Mouse (Mus musculus): ENCODE results near the gene Nprl3.
"Not testable (repeated sequence)": the region's sequence is repeated elsewhere in the genome, so short reads cannot be mapped to it uniquely, and the experiment has no call there.

Gene Nprl3

DNA sequence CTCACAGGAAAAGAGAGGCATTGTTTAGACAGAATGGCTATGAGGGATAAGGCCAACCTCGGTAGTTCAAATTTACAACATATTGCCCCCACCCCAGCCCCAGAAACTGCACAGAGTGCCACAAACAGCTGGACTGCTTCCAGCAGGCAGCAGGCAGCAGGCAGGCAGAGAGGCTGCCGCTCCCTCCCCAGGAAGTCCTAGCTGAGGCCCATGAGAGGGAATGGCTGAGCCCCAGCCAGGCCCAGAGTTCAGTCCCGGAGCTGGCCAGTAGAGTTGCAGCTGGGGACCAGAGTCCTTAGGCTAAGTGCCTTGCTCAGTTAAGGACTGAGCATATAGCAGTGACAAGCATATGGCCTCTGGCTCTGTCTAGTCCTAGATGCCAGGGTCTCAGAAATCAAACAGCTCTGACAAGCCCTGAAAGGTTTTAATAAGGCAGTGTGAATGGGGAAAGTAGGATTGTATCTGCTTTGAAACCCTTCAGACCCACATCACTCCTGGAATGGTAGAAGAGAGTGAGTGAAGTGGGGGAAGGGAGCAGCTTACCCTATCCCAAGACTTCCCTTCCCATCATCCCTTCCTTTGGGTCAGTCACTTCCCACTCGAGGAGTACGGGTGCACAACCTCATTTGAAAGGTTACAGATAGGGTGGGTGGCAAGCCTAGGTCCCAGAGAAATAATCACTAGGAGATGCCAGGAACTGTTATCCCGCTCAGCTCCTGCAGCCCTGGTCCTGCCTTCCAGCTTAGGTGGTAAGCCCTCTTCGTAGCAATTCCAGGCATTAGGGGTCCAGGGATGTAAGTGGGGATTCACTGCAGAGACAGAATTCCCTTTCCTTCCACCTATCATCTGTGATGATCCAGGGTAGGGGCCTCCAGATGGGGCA, 42.0 kb downstream of the Nprl3 start:
- no peak for DNase-seq (ENCODE audit: low read depth, low spot score)

DNA sequence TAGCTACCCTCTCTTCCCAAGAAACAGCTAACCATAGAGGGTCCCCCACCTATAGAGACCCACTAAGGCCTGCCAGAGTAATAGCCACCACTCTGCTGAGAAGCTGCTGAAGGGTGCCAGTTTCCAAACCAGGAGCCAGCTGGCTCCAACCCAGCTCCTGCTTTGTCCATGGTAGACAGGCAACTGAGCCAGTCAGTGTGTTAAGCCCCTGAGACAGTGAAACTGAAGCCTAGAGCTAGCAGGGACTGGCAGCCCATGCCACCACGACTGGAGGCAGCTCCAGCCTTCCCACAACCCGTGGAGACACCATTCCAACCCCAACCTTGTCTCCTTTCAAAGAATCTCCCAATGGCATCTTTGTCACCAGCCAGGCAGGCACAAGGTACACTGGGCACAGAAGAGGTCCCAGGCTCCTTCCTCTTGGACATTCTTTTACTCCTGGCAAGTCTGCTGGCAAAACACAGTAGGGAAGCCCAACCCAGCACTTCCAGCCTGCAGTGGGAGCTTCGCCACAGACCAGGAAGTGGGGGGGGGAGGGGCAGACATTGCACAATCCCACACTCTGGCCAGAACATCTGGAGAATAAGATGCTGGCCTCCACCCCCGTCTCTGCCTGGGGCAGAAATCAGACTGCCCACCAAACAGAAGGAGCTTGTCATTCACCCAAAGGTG, 42.9 kb downstream of the Nprl3 start:
- no peak for DNase-seq (ENCODE audit: low read depth, low spot score)

DNA sequence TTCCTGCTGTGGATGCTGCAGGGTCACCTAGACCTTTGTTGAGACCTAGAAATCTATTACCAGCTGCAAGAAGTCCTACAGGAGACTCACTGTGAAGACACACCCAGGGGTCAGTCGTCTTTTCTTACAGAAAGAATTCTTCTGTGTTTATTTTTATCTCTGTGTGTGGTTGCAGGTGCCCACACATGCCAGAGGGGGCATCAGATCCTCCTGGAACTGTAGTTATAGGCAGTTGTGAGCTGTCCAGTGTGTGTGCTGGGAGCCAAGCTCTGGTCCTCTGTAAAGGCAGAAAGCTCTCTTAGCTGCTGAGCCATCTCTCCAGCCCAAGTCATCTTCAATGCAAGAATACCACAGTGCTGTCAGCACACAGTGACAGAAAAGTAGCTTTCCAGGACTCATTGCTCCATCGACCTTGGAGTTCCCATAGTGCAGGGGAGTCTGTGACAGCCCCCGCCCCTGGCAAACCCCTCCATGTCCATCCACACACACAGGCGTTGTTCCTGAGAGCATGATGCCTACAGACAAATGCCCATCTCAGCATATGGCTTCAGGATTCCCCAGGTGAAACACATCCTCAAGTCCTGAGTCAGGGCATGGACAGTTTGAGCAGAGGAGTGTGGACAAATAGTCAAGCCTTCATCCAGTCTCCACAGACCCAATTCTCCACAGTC, 44.1 kb downstream of the Nprl3 start:
- no peak for DNase-seq (ENCODE audit: low read depth, low spot score)

DNA sequence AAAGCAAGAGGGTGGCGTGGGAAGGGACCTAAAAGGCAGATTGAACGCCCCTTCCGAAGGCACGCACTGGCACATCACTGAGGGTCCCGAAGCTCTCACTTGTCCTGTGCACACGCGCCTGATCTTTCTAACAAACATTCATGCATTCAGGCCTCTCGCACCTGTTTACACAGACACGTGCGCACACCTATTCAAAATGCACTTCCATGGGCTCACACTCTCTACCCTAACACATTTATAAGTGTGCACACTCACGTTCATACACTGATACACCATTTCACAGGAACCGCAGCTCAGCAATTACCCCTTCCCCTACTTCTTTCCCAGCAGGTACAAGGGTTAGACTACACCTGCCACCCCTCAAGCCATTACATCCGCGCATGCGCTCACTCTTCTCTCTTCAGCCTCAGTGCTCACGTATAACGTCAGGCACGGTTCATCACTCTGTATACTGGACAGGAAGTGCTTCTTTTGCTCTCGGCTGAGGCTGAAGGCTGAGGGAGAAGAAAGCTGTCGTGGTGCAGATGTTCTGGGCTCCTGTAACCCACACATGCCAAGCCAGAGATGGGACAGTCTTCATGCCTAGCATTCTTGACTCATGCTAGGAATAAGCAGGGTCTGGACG, 44.8 kb downstream of the Nprl3 start:
- DNase-seq (ENCODE audit: low read depth, low spot score): no peak

DNA sequence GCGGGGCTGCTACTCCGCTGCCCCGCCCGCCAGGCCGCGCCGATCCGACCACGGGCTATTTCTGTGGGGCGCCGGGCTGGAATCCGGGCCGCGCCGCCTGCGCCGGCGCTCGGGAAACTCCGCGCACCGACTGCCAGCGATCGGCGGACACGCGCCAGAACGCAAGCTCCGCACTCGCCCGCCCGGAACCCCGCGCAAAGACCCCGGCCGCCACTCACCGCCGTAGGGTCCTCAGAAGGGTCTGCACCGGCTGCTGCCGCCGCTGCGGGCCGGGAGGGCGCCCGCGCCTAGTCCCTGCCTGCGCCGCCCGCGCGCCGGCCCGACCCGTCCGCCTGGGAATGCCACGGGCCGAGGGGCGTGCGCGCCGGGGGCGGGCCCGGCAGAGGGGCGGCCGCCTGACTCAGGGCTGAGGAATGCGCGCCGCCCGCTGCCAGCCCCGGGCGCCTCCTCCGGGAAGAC, 45.5 kb downstream of the Nprl3 start, which contains the start of gene Rhbdf1:
Rhbdf1 (minus strand) TSS at position 350 of the 459 bp plus-strand sequence.
- DNase-seq (ENCODE audit: low read depth, low spot score): no peak

DNA sequence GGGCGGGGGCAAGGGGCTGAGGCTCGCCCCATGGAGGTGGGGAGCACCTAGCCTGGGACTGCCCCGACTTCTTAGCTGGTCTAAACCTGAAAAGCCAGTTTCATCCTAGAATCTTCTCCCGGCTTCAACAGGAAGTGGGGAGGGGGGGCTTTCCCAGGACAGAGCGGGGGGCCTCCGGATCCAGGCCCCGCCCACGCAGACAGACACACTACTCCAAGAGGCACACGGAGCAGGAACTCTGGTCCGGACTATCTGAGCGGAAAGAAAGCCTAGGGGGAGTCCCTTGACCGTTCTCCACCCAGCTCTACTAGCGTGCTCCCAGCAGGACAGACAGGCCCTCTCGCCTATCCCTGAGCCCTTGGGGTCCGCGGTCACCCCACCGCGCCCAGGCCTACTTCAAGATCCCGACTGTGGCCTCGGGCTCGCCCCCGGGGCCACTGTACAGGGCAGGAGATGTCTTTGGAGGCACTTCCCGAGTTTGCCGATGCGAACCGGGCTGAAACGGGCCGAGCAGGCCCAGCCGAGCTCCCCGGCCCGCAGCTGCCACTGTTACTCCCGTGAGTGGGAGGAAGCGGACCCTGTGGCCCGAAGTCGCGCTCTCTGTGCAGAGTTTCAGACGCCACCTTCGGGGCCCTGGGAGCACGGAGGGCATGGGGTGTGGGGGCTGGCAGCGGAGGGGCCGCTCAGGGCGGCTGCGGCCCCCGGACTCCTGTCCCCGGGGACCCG, 46.1 kb downstream of the Nprl3 start:
- DNase-seq (ENCODE audit: low read depth, low spot score): no peak

DNA sequence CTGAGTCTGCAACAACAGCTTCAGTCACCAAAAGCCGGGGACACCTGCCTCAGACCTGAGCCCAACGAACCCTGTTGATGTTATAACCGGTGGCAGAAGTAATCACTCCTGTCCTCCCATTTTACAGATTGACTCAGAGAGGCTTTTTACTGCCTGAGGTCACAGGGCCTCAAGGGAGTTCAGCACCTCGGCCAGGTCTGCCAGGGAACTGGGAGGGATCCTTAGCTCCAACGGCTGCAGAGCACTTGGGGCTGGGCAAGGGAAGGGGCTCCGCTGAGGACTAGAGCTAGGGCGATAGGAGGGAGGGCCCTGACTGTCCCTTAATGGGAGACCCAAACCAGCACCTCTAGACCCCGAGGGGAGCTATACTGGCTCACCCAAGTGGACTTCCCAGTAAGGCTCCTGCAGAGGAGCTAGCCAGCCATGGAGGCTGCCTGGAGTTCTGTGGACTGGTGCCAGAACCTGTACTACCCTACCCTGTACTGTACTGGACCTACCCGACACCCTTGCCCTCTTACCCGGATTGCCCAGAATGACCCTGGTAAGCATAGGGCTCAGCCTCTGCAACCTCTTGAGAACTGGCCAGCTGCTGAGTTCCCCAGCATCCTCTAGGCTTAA, 46.8 kb downstream of the Nprl3 start:
- no peak for DNase-seq (ENCODE audit: low read depth, low spot score)

DNA sequence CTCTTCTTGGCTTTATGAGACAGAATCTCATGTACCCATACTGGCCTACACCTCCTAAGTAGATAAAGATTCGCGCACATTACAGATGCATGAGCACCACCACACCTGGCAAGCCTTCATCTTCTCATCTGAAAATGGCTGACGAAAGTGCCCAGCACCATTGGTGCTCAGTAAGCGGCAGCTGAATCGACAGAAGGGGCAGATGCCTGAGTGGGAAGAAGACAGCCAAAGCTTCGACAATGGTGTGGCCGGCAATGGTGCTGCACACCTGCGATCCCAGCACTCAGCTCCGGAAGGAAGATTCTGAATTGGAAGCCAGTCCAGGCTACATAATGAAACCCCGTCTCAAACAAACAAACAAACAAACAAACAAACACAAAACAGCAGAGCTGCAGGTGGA, 48.2 kb downstream of the Nprl3 start:
- no peak for DNase-seq (ENCODE audit: low read depth, low spot score)

DNA sequence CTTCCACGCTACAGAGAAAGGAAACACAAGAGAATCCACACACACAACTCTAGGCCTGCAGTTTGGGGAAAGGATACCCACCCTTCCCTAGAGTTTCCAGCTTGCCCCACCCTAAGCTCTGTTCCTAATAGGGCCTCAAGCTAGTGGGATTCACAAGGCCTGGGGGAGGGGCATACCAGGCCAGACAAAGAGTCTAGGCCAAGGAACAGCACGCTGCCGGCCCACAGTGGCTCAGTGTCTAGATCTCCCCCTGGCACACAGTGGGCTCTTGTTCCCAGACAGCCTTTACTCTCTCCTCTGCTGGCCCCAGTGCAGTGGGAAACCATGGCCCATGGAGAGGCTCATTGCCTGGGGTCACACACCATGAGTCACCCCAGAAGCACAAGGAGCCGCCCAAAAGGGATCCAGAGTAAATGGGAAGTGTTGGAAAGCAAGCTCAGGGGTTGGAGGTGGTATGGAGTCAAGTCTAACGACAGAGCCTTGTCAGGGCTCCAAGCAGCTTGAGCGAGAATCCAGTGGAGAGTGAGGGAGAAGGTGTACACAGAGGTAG, 48.9 kb downstream of the Nprl3 start:
- DNase-seq (ENCODE audit: low read depth, low spot score): no peak

DNA sequence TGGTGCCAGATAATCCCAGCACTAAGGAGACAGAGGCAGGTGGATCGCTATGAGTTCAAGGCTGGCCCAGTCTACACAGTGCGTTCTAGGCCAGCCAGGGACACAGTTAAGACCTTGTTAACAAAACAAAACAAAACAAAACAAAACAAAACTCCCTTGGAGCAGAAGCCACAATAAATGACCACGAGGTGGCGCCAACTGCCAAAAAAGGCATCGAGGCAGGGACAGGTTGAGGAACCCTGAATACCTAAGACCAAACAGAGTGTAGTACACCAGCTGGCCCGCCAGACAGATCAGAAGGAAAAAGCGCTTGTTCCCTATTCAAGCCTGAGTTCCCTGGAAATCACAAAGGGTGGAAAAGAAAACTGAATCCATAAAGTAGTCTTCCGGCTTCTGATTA, 50.7 kb downstream of the Nprl3 start:
- DNase-seq (ENCODE audit: low read depth, low spot score): no peak

DNA sequence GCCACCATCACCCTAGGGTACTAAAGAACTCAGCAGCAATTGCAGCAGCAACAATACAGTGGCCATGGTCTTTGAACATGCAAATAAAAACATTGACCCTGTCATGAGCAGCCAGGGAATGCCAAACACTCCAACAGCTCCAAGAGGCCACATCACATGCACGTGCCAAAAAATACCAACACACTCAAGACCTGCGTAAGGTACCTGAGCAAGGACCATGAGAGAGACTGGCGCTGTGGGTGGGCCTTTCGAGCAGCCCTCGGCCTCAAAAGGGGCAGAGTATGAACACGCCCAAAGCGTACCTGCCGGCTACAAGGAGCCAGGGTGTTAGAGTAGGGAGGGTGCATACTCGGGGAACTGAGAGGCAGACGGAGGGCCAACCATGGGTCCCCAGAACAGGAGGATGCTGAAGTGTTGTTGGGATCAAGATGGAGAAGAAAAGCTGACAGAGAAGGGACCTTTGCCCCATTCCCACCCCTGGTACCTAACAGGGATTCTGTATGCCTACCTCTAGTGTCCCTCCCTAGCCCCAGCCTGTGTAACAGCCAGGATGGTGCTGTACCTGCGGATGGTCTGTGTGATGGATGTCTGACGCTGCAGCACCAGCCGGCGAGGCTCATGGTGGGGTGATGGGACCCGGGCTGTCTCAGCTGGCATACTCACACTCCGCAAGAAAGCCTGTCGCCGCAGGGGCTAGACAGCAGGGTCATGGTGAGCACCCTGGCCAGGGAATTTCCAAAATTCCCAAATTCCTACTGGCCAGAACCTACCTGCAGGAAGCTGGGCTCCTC, 51.9 kb downstream of the Nprl3 start:
- no peak for DNase-seq (ENCODE audit: low read depth, low spot score)

DNA sequence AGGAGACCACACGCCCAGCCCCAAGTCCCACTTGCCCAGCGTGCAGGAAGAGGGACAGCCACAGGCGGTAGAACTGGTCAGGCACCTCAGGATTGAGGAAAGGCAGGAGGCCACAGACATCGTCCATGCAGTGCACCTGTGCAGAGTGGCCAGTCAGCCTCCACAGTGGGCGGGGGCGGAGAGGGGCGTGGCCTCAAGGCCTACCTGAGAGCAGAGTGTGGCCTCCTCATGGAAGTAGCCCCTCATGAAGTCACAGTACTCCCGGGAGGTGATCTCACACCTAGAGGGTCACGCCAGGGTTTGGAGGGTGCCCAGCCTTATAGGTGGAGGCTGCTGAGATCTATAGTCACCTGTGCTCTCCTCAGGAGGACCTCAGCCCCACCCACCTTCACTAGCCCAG, 56.9 kb downstream of the Nprl3 start:
- DNase-seq (ENCODE audit: low read depth, low spot score): no peak

DNA sequence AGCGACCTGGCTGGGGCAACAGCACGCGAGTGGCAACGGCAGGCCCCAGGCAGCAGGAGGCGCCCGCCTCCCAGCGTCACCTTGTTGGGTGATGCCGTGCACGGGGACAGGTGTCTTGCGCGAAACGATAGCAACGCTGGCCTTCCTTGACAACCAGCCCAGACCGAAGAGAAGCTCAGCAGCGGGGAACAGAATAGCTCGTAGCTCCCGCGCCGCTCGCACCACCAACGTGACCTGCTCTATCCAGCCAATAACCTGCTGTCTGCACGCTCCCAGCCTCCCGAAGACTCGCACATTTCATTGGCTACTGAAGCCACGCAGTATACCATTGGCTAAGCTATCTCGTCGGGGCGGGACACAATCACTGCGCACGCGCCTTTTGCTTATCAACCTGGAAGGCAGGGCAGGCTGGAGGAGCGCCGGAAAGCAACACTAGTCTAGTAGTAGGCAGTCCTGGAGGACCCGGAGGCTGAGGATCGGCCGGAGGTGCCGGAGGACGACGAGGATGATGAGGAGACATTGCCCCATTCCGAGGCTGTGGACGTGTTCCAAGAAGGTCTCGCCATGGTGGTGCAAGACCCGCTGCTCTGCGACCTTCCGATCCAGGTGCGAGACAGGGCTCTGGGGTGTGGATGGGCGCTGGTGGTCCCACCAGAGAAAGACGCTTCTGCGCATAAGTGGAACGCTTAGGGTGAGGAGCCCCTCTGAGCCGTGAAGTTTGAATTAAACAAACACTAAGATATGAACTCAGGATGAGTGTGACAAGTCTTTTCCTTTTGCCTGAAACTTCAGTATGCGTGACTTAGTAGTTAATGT, 62.2 kb downstream of the Nprl3 start, which contains the start of gene Snrnp25:
Snrnp25 (plus strand) TSS at position 358 of the 816 bp plus-strand sequence.
- peak; percentile 95 for DNase-seq (ENCODE audit: low read depth, low spot score)

DNA sequence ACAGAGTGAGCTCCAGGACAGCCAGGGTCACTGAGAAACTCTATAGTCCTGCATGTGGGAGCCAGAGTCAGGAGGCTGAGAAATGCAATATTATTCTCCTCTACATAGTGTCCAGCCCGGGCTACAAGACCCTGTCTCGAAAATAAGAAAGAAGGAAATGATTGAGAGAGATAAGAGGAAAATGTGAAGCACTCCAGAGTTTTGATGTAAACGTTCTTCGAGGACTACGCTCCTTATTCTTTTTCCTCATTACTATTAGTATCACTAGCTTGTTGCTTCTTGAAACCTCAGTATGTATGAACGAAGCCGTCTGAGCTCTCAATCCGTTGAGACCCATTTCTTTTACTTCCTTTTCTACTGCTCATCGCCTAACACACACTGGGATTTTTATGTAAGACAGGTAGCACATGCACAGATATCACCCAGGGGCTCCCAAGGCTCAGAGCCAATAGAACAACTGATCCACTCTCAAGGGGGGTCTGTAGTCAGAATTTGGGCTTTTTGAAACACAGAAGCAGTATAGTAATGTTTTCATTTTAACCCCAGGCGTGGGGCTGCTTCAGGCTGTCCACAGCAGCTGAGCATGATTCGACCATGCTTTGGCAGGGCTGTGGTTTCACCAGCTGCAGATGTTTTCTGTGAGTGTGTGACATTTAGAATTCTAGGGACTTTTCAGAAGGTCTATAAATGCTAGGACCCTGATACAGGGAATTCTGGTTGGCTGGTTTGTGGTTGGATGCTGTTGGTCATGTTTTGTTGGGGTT, 65.4 kb downstream of the Nprl3 start:
- DNase-seq (ENCODE audit: low read depth, low spot score): no peak

DNA sequence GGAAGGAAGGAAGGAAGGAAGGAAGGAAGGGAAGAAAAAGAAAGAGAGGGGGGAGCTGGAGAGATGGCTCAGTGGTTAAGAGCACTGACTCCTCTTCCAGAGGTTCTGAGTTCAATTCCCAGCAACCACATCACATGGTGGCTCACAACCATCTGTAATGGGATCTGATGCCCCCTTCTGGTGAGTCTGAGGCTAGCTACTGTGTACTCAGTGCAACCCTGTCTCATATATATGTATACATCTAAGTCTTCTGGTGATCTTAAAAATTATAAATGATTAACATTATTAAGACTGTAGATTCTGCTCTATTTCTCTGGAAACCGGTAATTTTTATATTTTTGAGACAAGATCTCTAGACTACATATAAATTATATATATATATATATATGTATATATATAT, 66.5 kb downstream of the Nprl3 start:
- DNase-seq (ENCODE audit: low read depth, low spot score): not testable (repeated sequence)

DNA sequence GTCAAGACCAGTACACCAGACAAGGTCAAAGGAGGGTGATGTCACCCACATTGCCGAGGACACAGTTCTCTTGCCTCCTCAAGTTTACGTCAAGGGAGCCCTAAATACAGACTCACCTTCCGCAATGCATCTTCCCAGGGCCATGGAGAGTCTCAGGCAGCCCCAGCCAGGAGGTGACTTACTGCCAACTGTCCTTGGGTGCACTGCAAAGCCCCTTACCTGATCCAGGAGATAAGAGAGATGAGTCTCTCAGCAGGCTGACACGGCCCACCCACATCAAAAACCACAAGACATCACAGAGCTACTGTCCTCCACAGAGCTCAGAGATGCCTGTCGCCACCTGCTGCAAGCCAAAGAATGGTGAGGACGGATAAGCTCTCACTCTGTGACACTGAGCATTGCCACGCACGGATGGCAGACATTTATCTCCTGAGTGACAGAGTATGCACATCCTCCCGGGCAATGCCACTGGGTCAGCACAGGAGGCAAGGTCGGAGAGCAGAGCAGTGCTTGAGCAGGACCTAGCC, 67.4 kb downstream of the Nprl3 start, which contains the start of gene Il9r:
Il9r (minus strand) TSS at position 205 of the 527 bp plus-strand sequence.
- DNase-seq (ENCODE audit: low read depth, low spot score): no peak

DNA sequence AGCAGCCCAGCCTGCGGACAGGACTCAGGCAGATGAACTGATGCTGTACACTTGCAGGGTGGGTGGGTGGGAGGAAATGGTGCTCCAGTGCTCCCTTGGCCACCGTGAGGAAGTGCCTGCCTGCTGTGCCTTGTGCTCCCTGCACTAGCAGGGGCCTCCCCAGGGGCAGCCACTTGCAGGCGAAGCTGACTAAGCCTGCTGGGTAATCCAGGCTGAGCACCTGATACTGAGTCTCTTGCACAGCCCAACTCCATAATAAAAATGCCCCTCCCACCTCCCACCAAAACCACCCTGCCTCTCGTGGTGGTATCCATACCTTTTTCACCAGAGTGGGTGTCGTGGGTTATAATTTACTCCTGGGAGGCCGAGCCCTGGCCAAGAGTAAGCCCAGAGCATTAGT, 68.3 kb downstream of the Nprl3 start:
- DNase-seq (ENCODE audit: low read depth, low spot score): no peak
